In genomic region chr8:83721405-83722025, GRCm38 (mm10) we compare ENCODE assay signal across 10 mouse cellular contexts. TPM values are rescaled to one million over a fixed set of nuclear protein-coding genes. Genes with fewer than 3 reads are reported as not detected.
DNase-seq lines count a peak whose midpoint lies in the region; ATAC-seq and TF ChIP-seq lines count a peak whose summit lies in the region.
"Had no signal": no experiment of that assay in that cellular context is flagged by ENCODE, and none has a peak within 500 bp of the region (broad histone marks: within the 10 kb centered on the region; RNA-seq: fewer than 3 reads in every experiment).

No protein-coding gene starts in this region.

- no peak overlapping the region for H3K9ac ChIP-seq in kidney, embryonic 16.5 days (replicated peaks; ENCODE audit: low read length)
- H3K9ac ChIP-seq in heart, embryonic 12.5 days = no peak overlapping the region; the same call in 1 of the 2 replicates
- no peak overlapping the region for H3K9ac ChIP-seq in stomach, postnatal 0 days (ENCODE audit: low read length)
- H3K9ac ChIP-seq: hindbrain, embryonic 15.5 days; limb, embryonic 15.5 days had no signal

- H3K4me1 ChIP-seq in kidney, embryonic 16.5 days (ENCODE audit: insufficient read depth, low read length) = peaks cover 5% of the 10 kb centered on the region
- peaks cover 19% of the 10 kb centered on the region for H3K4me1 ChIP-seq in heart, embryonic 12.5 days (replicated peaks)
- H3K4me1 ChIP-seq in stomach, postnatal 0 days (replicated peaks; ENCODE audit: control insufficient read depth, insufficient read depth) = no peaks in the 10 kb centered on the region

- H3K27me3 ChIP-seq in kidney, embryonic 16.5 days (ENCODE audit: insufficient read depth, low read length) = no peaks in the 10 kb centered on the region
- H3K27me3 ChIP-seq in heart, embryonic 12.5 days (replicated peaks) = no peaks in the 10 kb centered on the region
- H3K27me3 ChIP-seq in stomach, postnatal 0 days (ENCODE audit: control insufficient read depth, insufficient read depth, low read length) = no peaks in the 10 kb centered on the region
- H3K27me3 ChIP-seq: hindbrain, embryonic 15.5 days; limb, embryonic 15.5 days had no signal

- H3K4me2 ChIP-seq in kidney, embryonic 16.5 days (replicated peaks; ENCODE audit: low read depth, low read length) = no peak overlapping the region
- no peak overlapping the region for H3K4me2 ChIP-seq in heart, embryonic 12.5 days
- H3K4me2 ChIP-seq in stomach, postnatal 0 days (replicated peaks; ENCODE audit: low read depth) = no peak overlapping the region
- H3K4me2 ChIP-seq: hindbrain, embryonic 15.5 days; limb, embryonic 15.5 days had no signal

- ATAC-seq in kidney, embryonic 16.5 days (ENCODE audit: low FRiP score, low TSS enrichment) = no peak
- ATAC-seq in heart, embryonic 12.5 days (ENCODE audit: insufficient number of reproducible peaks, low FRiP score) = peak; percentile 34
- ATAC-seq in stomach, postnatal 0 days (ENCODE audit: low FRiP score, low TSS enrichment) = peak; percentile 16; the same call in 1 of the 2 replicates
- no peak for ATAC-seq in megakaryocyte-erythroid progenitor cell, adult 5-6 weeks (replicated peaks; ENCODE audit: low FRiP score, low TSS enrichment, poor library complexity, severe bottlenecking)

- H3K27ac ChIP-seq in kidney, embryonic 16.5 days (ENCODE audit: low read length) = no peak overlapping the region; the same call in 1 of the 2 replicates
- no peak overlapping the region for H3K27ac ChIP-seq in heart, embryonic 12.5 days (ENCODE audit: poor library complexity, severe bottlenecking)
- H3K27ac ChIP-seq in stomach, postnatal 0 days (replicated peaks) = peak overlapping the region; percentile 40; the same call in 1 of the 2 replicates
- H3K27ac ChIP-seq: hindbrain, embryonic 15.5 days; limb, embryonic 15.5 days had no signal

- peaks cover 62% of the 10 kb centered on the region for H3K36me3 ChIP-seq in kidney, embryonic 16.5 days (ENCODE audit: insufficient read depth, low read length)
- H3K36me3 ChIP-seq in heart, embryonic 12.5 days = peaks cover 74% of the 10 kb centered on the region
- H3K36me3 ChIP-seq in stomach, postnatal 0 days (ENCODE audit: control insufficient read depth, insufficient read depth, low read length) = peaks cover 46% of the 10 kb centered on the region

- H3K4me3 ChIP-seq in kidney, embryonic 16.5 days (ENCODE audit: low read length) = no peak overlapping the region
- no peak overlapping the region for H3K4me3 ChIP-seq in heart, embryonic 12.5 days
- H3K4me3 ChIP-seq in stomach, postnatal 0 days (ENCODE audit: low read depth, low read length) = no peak overlapping the region
- H3K4me3 ChIP-seq: hindbrain, embryonic 15.5 days; limb, embryonic 15.5 days had no signal

- TF ChIP-seq CTCF in stomach, postnatal 0 days (IDR thresholded peaks at IDR 0.05; ENCODE audit: low read depth) = no peak

- H3K9me3 ChIP-seq in kidney, embryonic 16.5 days (ENCODE audit: low read length) = no peaks in the 10 kb centered on the region
- no peaks in the 10 kb centered on the region for H3K9me3 ChIP-seq in heart, embryonic 12.5 days (replicated peaks)
- H3K9me3 ChIP-seq in stomach, postnatal 0 days (ENCODE audit: control insufficient read depth, low read length) = no peaks in the 10 kb centered on the region
- H3K9me3 ChIP-seq: hindbrain, embryonic 15.5 days; limb, embryonic 15.5 days had no signal

- DNase-seq in kidney, adult 18-20 months = peak; percentile 73
- DNase-seq in kidney, postnatal 36 days = peak; percentile 88 to 89
- DNase-seq in stomach, postnatal 0 days (ENCODE audit: low spot score) = no peak
- no peak for DNase-seq in adipocyte (ENCODE audit: low spot score)
- DNase-seq in urinary bladder, postnatal 4 days (ENCODE audit: low spot score in 2 of 2) = no peak

- no peak for TF ChIP-seq EP300 in stomach, postnatal 0 days (optimal IDR thresholded peaks at IDR 0.05)

- 84% methylated on average over 25 of the region's 25 CpGs for WGBS in kidney, embryonic 16.5 days
- WGBS in heart, embryonic 12.5 days = 85% methylated on average over 25 of the region's 25 CpGs
- 81% methylated on average over 25 of the region's 25 CpGs for whole genome bisulfite sequencing in stomach, postnatal 0 days

RNA-seq across cellular contexts. Expression of gene Ddx39, which starts 6.5 kb away (rescaled TPM):
- 197 and 211 TPM in 2 replicates for polyA plus RNA-seq in kidney, embryonic 16.5 days (2015; fragmentation: Nextera tagmentation; extraction: Ambion mirVana)
- 117 and 128 TPM in 2 replicates for polyA plus RNA-seq in heart, embryonic 12.5 days (2016; fragmentation: Nextera tagmentation; extraction: Ambion mirVana)
- polyA plus RNA-seq in stomach, postnatal 0 days (2015; fragmentation: Nextera tagmentation; extraction: Ambion mirVana) = 83.8 and 86.6 TPM in 2 replicates
- total RNA-seq in megakaryocyte-erythroid progenitor cell, adult 5-6 weeks (2014; fragmentation: Nextera tagmentation) = 205 and 224 TPM in 2 replicates
- total RNA-seq in megakaryocyte-erythroid progenitor cell, adult 5-6 weeks (2017) = 154 and 213 TPM in 2 replicates

RNA-seq across cellular contexts. Expression of gene Adgre5, which starts 19.6 kb away (rescaled TPM):
- polyA plus RNA-seq in kidney, embryonic 16.5 days (2015; fragmentation: Nextera tagmentation; extraction: Ambion mirVana) = 40.7 and 42.5 TPM in 2 replicates
- polyA plus RNA-seq in heart, embryonic 12.5 days (2016; fragmentation: Nextera tagmentation; extraction: Ambion mirVana) = 26.2 and 29.2 TPM in 2 replicates
- polyA plus RNA-seq in stomach, postnatal 0 days (2015; fragmentation: Nextera tagmentation; extraction: Ambion mirVana) = 16.9 and 17.1 TPM in 2 replicates
- total RNA-seq in megakaryocyte-erythroid progenitor cell, adult 5-6 weeks (2014; fragmentation: Nextera tagmentation) = 44.3 and 63.7 TPM in 2 replicates
- total RNA-seq in megakaryocyte-erythroid progenitor cell, adult 5-6 weeks (2017) = 46.9 and 64.8 TPM in 2 replicates

RNA-seq across cellular contexts. Expression of gene Pkn1, which starts 22.5 kb away (rescaled TPM):
- 31.3 and 33.6 TPM in 2 replicates for polyA plus RNA-seq in kidney, embryonic 16.5 days (2015; fragmentation: Nextera tagmentation; extraction: Ambion mirVana)
- polyA plus RNA-seq in heart, embryonic 12.5 days (2016; fragmentation: Nextera tagmentation; extraction: Ambion mirVana) = 24.4 and 28.7 TPM in 2 replicates
- 14.4 and 16.2 TPM in 2 replicates for polyA plus RNA-seq in stomach, postnatal 0 days (2015; fragmentation: Nextera tagmentation; extraction: Ambion mirVana)
- total RNA-seq in megakaryocyte-erythroid progenitor cell, adult 5-6 weeks (2014; fragmentation: Nextera tagmentation) = 36.3 and 83.2 TPM in 2 replicates
- total RNA-seq in megakaryocyte-erythroid progenitor cell, adult 5-6 weeks (2017) = 21.9 and 33.0 TPM in 2 replicates

RNA-seq across cellular contexts. Expression of gene Ptger1, which starts 55.0 kb away (rescaled TPM):
- 3.1 and 4.0 TPM in 2 replicates for polyA plus RNA-seq in kidney, embryonic 16.5 days (2015; fragmentation: Nextera tagmentation; extraction: Ambion mirVana)
- polyA plus RNA-seq in heart, embryonic 12.5 days (2016; fragmentation: Nextera tagmentation; extraction: Ambion mirVana) = 0.32 and 0.60 TPM in 2 replicates
- 5.6 and 5.9 TPM in 2 replicates for polyA plus RNA-seq in stomach, postnatal 0 days (2015; fragmentation: Nextera tagmentation; extraction: Ambion mirVana)
- total RNA-seq in megakaryocyte-erythroid progenitor cell, adult 5-6 weeks (2014; fragmentation: Nextera tagmentation) = not detected in 2 replicates
- total RNA-seq in megakaryocyte-erythroid progenitor cell, adult 5-6 weeks (2017) = 0.65 and 1.1 TPM in 2 replicates

Comparison
In these comparisons a context has a peak if more than half of its experiments do, and no peak if none do; other contexts are left out.
1. DNase-seq: peak in kidney, adult 18-20 months (single experiment) and kidney, postnatal 36 days (2 of 2); none in stomach, postnatal 0 days (single experiment), adipocyte (single experiment) and urinary bladder, postnatal 4 days (0 of 2).
2. ATAC-seq: peak in heart, embryonic 12.5 days (single experiment) and stomach, postnatal 0 days (single experiment); none in kidney, embryonic 16.5 days (single experiment) and megakaryocyte-erythroid progenitor cell, adult 5-6 weeks (single experiment).